Mouse (Mus musculus) hindbrain, embryonic 16.5 days (tissue): ENCODE measurements at regions not wholly inside any gene's neighbourhood (a gene's known extent, or its start where the extent isn't known, plus 50 kb on each side); places are given as distances from the start of the nearest gene placed in this dataset.

Experiments used
- ATAC-seq: fragments of 200-750 bp; cut with Nextera tagmentation; 2 replicates; pipeline ENCODE4 v1.8.0; 2017; ENCODE audit warnings: moderate TSS enrichment, moderate library complexity
- H3K27ac ChIP-seq: fragments of 300-500 bp; sonication (generic); 2 replicates; pipeline ENCODE4 v1.5.1; 2014; ENCODE audit warnings: low read depth, mild to moderate bottlenecking, control low read depth, low read length, moderate library complexity
- H3K27me3 ChIP-seq: fragments of 300-500 bp; sonication (generic); replicated peaks from 2 replicates; pipeline ENCODE4 v1.6.1; 2014; ENCODE audit warnings: low read length; ENCODE audit not compliant: control insufficient read depth, insufficient read depth
- H3K36me3 ChIP-seq: fragments of 300-500 bp; sonication (generic); 2 replicates; pipeline ENCODE4 v1.6.1; 2014; ENCODE audit warnings: mild to moderate bottlenecking, low read length, moderate library complexity, mixed read lengths; ENCODE audit not compliant: control insufficient read depth, insufficient read depth
- H3K4me1 ChIP-seq: fragments of 300-500 bp; sonication (generic); 2 replicates; pipeline ENCODE4 v1.6.1; 2014; ENCODE audit warnings: low read depth, low read length; ENCODE audit not compliant: control insufficient read depth, insufficient read depth
- H3K4me2 ChIP-seq: fragments of 300-500 bp; sonication (generic); 2 replicates; pipeline ENCODE4 v1.6.1; 2014; ENCODE audit warnings: mild to moderate bottlenecking, low read length, control low read depth, moderate library complexity
- H3K4me3 ChIP-seq: fragments of 300-500 bp; sonication (generic); 2 replicates; pipeline ENCODE4 v1.5.1; 2014; ENCODE audit warnings: mild to moderate bottlenecking, low read length, control low read depth, moderate library complexity
- H3K9ac ChIP-seq: fragments of 300-500 bp; sonication (generic); 2 replicates; pipeline ENCODE4 v1.6.1; 2014; ENCODE audit warnings: low read depth, mild to moderate bottlenecking, control low read depth, low read length, moderate library complexity
- H3K9me3 ChIP-seq: fragments of 300-500 bp; sonication (generic); 2 replicates; pipeline ENCODE4 v1.6.1; 2014; ENCODE audit warnings: mild to moderate bottlenecking, low read length, moderate library complexity; ENCODE audit not compliant: control insufficient read depth
- WGBS: fragments of 180-500 bp; shearing (Covaris S2); extraction: QIAGEN DNeasy Blood & Tissue Kit; methylation state at CpG from one replicate; pipeline ENCODE4 v1.1.7; 2014; 5-methylcytosine and 5-hydroxymethylcytosine counted together

- no peak overlapping the region for H3K4me2 ChIP-seq
- no peak for ATAC-seq
- no peak overlapping the region for H3K4me3 ChIP-seq
- H3K9me3 ChIP-seq, result no peaks in the 10 kb centered on the region
- 22% methylated on average over 11 of the region's 11 CpGs for WGBS
- H3K27me3 ChIP-seq, result no peaks in the 10 kb centered on the region
- H3K4me1 ChIP-seq, result no peaks in the 10 kb centered on the region
- no peak overlapping the region for H3K27ac ChIP-seq
- no peak overlapping the region for H3K9ac ChIP-seq
- no peaks in the 10 kb centered on the region for H3K36me3 ChIP-seq
Observed at GRCm38 (mm10) chr5:146647628-146648380, 62.8 kb upstream of the Gpr12 start.

DNA sequence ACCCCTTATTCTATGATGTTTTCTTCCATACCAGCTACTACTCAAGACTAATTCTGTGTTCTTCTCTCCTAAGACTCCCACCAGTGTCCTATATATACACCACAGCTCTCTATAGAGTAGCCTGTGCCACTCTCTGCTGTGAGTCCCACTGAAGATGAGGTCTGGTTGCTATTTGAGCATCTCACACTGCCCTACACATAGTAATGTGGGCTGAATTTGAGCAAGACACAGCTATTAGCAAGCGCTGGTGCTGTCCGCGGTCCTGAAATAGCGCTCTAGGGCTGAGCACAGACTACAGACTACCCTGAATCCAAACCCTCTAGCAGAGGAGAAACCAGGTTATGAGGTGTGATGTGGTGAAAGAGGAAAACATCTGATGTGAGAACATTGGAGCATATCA, 59.5 kb upstream of the Gpr12 start:
- Histone ChIP-seq H3K4me1 (no peaks in the 10 kb centered on the region), H3K9ac (no peak overlapping the region), H3K27me3 (no peaks in the 10 kb centered on the region), H3K27ac (no peak overlapping the region), H3K36me3 (no peaks in the 10 kb centered on the region), H3K4me3 (no peak overlapping the region), H3K4me2 (no peak overlapping the region), H3K9me3 (no peaks in the 10 kb centered on the region)
- 9% methylated on average over 4 of the region's 4 CpGs for WGBS
- no peak for ATAC-seq

DNA sequence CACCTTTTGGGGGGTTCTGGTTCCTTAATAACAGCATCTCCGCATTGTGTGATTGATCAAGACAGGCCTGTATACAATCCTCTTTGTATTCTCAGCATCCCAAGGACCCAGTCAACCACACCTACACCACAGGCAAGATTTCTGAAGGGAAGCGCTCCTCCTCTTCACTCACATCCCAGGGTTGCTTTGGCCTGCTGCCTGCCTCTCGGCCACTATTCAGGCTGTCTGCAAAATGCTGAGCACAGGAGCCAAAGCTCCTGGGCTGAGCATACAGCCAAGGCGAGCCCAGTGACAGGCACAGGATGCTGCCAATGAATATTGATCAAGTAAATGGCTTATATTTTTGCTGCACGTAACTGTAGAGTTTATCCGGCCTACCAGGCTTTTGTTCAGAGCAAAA, 56.9 kb upstream of the Gpr12 start:
- WGBS, result 76% methylated on average over 6 of the region's 6 CpGs
- ATAC-seq, result no peak
- Histone ChIP-seq H3K27me3 (no peaks in the 10 kb centered on the region), H3K4me1 (no peaks in the 10 kb centered on the region), H3K4me3 (no peak overlapping the region), H3K36me3 (no peaks in the 10 kb centered on the region), H3K9ac (no peak overlapping the region), H3K27ac (no peak overlapping the region), H3K4me2 (no peak overlapping the region), H3K9me3 (no peaks in the 10 kb centered on the region)

DNA sequence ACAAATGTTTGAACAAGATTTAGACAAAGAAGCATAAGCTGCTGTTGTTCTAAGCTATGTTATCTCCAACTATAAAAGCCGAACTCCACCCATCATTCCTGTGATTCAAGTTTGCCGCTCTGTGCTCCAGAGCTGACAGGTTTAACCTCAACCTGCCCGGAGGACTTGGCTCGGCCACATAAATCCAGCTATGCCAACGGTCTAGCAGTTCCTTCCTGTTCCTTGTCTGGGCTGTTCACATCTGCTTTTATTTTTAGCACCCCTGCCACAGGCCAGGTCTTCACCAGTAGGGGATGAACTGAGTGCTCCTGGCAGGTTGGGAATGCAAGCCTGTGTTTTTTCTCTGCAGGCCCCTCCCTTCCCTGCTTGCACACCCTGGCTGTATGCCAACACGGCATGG, 51.8 kb upstream of the Gpr12 start:
- no peak for ATAC-seq
- no peak overlapping the region for H3K4me2 ChIP-seq
- 84% methylated on average over 6 of the region's 6 CpGs for WGBS
- H3K36me3 ChIP-seq, result no peaks in the 10 kb centered on the region
- no peaks in the 10 kb centered on the region for H3K9me3 ChIP-seq
- no peaks in the 10 kb centered on the region for H3K27me3 ChIP-seq
- H3K4me3 ChIP-seq, result no peak overlapping the region
- no peaks in the 10 kb centered on the region for H3K4me1 ChIP-seq
- H3K9ac ChIP-seq, result no peak overlapping the region
- no peak overlapping the region for H3K27ac ChIP-seq
